Mouse (Mus musculus) heart, postnatal 0 days (tissue): ENCODE results near the gene Pidd1.

Experiments
- CTCF ChIP-seq: IDR thresholded peaks from 2 replicates; pipeline ENCODE4 v1.5.1; 2016; ENCODE audit warnings: antibody characterized with exemption, control low read depth, low read depth
- EP300 ChIP-seq: IDR thresholded peaks from 2 replicates; pipeline ENCODE4 v1.6.1; 2016; ENCODE audit warnings: antibody characterized with exemption, low read depth

- TF ChIP-seq EP300: no peak
- TF ChIP-seq CTCF: no peak
These were observed 27.5 kb downstream of the Pidd1 start for GRCm38 (mm10) chr7:141416144-141416841.
